Mouse (Mus musculus) brain, embryonic 14.5 days (tissue): ENCODE results near the gene Tssk3.

Experiments
- CTCF ChIP-seq: fragments of 200-500 bp; IDR thresholded peaks from 2 replicates; pipeline ENCODE4 v1.5.1; 2012; ENCODE audit warnings: inconsistent platforms, mild to moderate bottlenecking, moderate library complexity, borderline replicate concordance; ENCODE audit not compliant: insufficient read depth, insufficient read length; ENCODE audit errors: extremely low read depth
- POLR2A ChIP-seq: fragments of 200-500 bp; IDR thresholded peaks from 2 replicates; pipeline ENCODE4 v1.6.1; 2012; ENCODE audit warnings: mild to moderate bottlenecking, inconsistent platforms, borderline replicate concordance; ENCODE audit not compliant: poor library complexity, insufficient read depth, insufficient read length, severe bottlenecking; ENCODE audit errors: extremely low read depth

- TF ChIP-seq POLR2A (no peak), CTCF (no peak)
Measured at GRCm38 (mm10) chr4:129440340-129441063, 50.3 kb downstream of the Tssk3 start, which contains the start of gene Zbtb8b.
